ENCODE assay signal across 12 mouse cellular contexts in genomic region chr10:90880854-90881560, GRCm38 (mm10).
DNase-seq lines count a peak whose midpoint lies in the region; ATAC-seq and TF ChIP-seq lines count a peak whose summit lies in the region.
"Had no signal": no experiment of that assay in that cellular context is flagged by ENCODE, and none has a peak within 500 bp of the region (broad histone marks: within the 10 kb centered on the region; RNA-seq: fewer than 3 reads in every experiment).

No protein-coding gene starts in this region.

- H3K4me3 ChIP-seq in lung, embryonic 14.5 days (ENCODE audit: low read depth, low read length): no peak overlapping the region
- H3K4me3 ChIP-seq in neural tube, embryonic 11.5 days (ENCODE audit: low read depth, low read length): no peak overlapping the region
- H3K4me3 ChIP-seq: erythroblast, embryonic 14.5 days; heart, embryonic 12.5 days; lung, embryonic 15.5 days; stomach, embryonic 15.5 days had no signal

- H3K27me3 ChIP-seq in lung, embryonic 14.5 days (ENCODE audit: insufficient read depth, low read length): no peaks in the 10 kb centered on the region
- no peaks in the 10 kb centered on the region for H3K27me3 ChIP-seq in neural tube, embryonic 11.5 days (ENCODE audit: control insufficient read depth, insufficient read depth, low read length)
- H3K27me3 ChIP-seq: heart, embryonic 12.5 days; lung, embryonic 15.5 days; stomach, embryonic 15.5 days had no signal

- no peak overlapping the region for H3K4me2 ChIP-seq in lung, embryonic 14.5 days
- H3K4me2 ChIP-seq in neural tube, embryonic 11.5 days (ENCODE audit: low read depth): no peak overlapping the region
- H3K4me2 ChIP-seq: heart, embryonic 12.5 days; lung, embryonic 15.5 days; stomach, embryonic 15.5 days had no signal

- intact Hi-C loops in heart, postnatal 36 days (cut with DNase I): loop anchor here (2.0 kb wide), 1 partner anchor 78 kb away; no protein-coding TSS in a partner anchor

- peak; percentile 16 for DNase-seq in adrenal gland, postnatal 14 days
- no peak for DNase-seq in adrenal gland, adult 8-10 months
- DNase-seq in lung, embryonic 14.5 days: peak; percentile 78
- DNase-seq in lung, postnatal 14 days: no peak
- peak; percentile 69 for DNase-seq in embryo, embryonic 11 days
- DNase-seq in neural tube, embryonic 11.5 days (ENCODE audit: low spot score): peak; percentile 30
- DNase-seq in right cerebral cortex, postnatal 25 days: no peak
- DNase-seq in heart, postnatal 36 days: no peak

- H3K36me3 ChIP-seq in lung, embryonic 14.5 days (ENCODE audit: insufficient read depth): no peaks in the 10 kb centered on the region
- H3K36me3 ChIP-seq in neural tube, embryonic 11.5 days (ENCODE audit: control insufficient read depth, insufficient read depth, low read length): no peaks in the 10 kb centered on the region
- H3K36me3 ChIP-seq: heart, embryonic 12.5 days; lung, embryonic 15.5 days; stomach, embryonic 15.5 days had no signal

- H3K9me3 ChIP-seq in lung, embryonic 14.5 days (ENCODE audit: low read depth, low read length): no peaks in the 10 kb centered on the region
- no peaks in the 10 kb centered on the region for H3K9me3 ChIP-seq in neural tube, embryonic 11.5 days (ENCODE audit: control insufficient read depth, low read length)
- H3K9me3 ChIP-seq: heart, embryonic 12.5 days; lung, embryonic 15.5 days; stomach, embryonic 15.5 days had no signal

- TF ChIP-seq CTCF in lung, embryonic 14.5 days (IDR thresholded peaks at IDR 0.05; ENCODE audit: low read depth): no peak

- no peak for ATAC-seq in lung, embryonic 14.5 days (ENCODE audit: insufficient read depth)
- no peak for ATAC-seq in neural tube, embryonic 11.5 days (ENCODE audit: insufficient read depth, low FRiP score, low TSS enrichment)

- no peak overlapping the region for H3K9ac ChIP-seq in lung, embryonic 14.5 days
- no peak overlapping the region for H3K9ac ChIP-seq in neural tube, embryonic 11.5 days (ENCODE audit: low read length)
- H3K9ac ChIP-seq: heart, embryonic 12.5 days; lung, embryonic 15.5 days; stomach, embryonic 15.5 days had no signal

- H3K27ac ChIP-seq in lung, embryonic 14.5 days (ENCODE audit: low read depth): no peak overlapping the region
- H3K27ac ChIP-seq in neural tube, embryonic 11.5 days (ENCODE audit: low read depth, low read length): no peak overlapping the region
- H3K27ac ChIP-seq: lung, embryonic 15.5 days; stomach, embryonic 15.5 days had no signal

- H3K4me1 ChIP-seq in lung, embryonic 14.5 days (ENCODE audit: insufficient read depth): no peaks in the 10 kb centered on the region
- H3K4me1 ChIP-seq in neural tube, embryonic 11.5 days (ENCODE audit: control insufficient read depth, insufficient read depth, low read length): no peaks in the 10 kb centered on the region
- H3K4me1 ChIP-seq: heart, embryonic 12.5 days; lung, embryonic 15.5 days; stomach, embryonic 15.5 days had no signal

- 25% methylated on average over 8 of the region's 8 CpGs for WGBS in lung, embryonic 14.5 days
- 37% methylated on average over 8 of the region's 8 CpGs for WGBS in neural tube, embryonic 11.5 days

Comparison
In these comparisons a context has a peak if more than half of its experiments do, and no peak if none do; other contexts are left out.
1. DNase-seq: peak in adrenal gland, postnatal 14 days (single experiment), lung, embryonic 14.5 days (single experiment), embryo, embryonic 11 days (single experiment) and neural tube, embryonic 11.5 days (single experiment); none in adrenal gland, adult 8-10 months (single experiment), lung, postnatal 14 days (single experiment), right cerebral cortex, postnatal 25 days (single experiment) and heart, postnatal 36 days (0 of 2).